Mouse (Mus musculus) left cerebral cortex, postnatal 36 days (tissue): ENCODE measurements around the gene Arhgef19. TPM values are rescaled to one million over a fixed set of nuclear protein-coding genes. Genes with fewer than 3 reads are reported as not detected.

Source experiments
- DNase-seq, 2 experiments: peaks; one replicate each; pipeline ENCODE4 v3.0.0; 2021 to 2022; ENCODE audit warnings: low spot score in 2 of 2, mixed read lengths in 1 of 2
- intact Hi-C: fragments of 180-260 bp; cut with DNase I; formaldehyde crosslinking; loops from one replicate; pipeline ENCODE4 v1.15.1; 2025
- total RNA-seq, 2 experiments: library from RNA; stranded (reverse); gene quantifications; 2 replicates each; pipeline ENCODE4 v1.2.3; 2021

The Arhgef19 gene
- total RNA-seq, 2 experiments from 2014 or later: 14.6 to 15.3 TPM

DNA sequence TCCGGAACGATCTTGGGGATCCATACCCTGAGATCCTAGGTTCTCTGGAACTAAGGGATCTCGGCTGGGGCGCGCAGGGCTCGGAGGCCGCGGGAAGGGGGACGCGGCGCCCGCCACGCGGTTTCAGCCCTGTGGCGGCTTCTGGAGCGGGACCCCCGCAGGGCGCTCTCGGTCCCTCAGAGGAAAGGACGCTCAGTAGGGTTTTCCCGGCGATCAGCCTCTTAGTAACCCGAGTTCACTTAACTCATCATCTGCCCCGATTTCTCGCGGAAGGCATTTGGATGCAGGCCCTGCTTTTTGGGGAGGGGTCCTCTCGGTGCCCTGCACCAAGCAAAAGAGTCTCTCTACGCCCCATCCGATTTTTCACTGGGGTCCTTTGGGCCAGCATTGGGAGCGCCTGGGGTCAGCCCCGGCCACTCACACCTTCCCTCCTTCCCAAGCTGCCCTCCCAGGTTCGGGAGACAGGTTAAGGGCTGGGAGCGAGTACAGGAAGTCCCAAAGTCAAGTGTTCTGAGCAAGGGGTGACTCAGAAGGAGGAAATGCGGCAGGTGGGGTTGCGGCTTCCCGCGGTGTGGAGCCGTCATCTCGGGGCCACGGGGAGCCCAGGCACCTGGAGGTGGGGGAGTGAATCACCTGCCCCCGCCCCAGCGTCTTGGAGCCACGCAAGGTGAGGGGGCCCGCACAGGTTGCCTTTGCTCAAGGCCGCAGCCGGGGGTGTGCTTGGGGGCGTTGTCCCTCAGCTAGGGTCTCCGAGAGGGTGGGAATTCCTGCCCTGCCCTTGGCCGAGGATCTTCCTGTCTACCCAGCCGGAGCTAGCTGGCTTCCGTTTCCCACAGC is 62.5 kb downstream of the Arhgef19 start:
- intact Hi-C loops: no loop called here
- DNase-seq: no peak

GRCm38 (mm10) chr4:141302428-141303401 is 63.4 kb downstream of the Arhgef19 start:
- intact Hi-C loops: no loop called here

GRCm38 (mm10) chr4:141303402-141304222 is 64.3 kb downstream of the Arhgef19 start:
- DNase-seq: no peak
- intact Hi-C loops: no loop called here

More at GRCm38 (mm10) chr4:141302428-141303401, 63.4 kb downstream of the Arhgef19 start:
- DNase-seq: no peak

GRCm38 (mm10) chr4:141304223-141304611 is 64.9 kb downstream of the Arhgef19 start:
- intact Hi-C loops: no loop called here
- no peak for DNase-seq

- DNase-seq: no peak
- intact Hi-C loops: no loop called here
Observed at GRCm38 (mm10) chr4:141306057-141306456, 66.8 kb downstream of the Arhgef19 start.

Other genes starting within 250 kb of the Arhgef19 start
- gene Mfap2, start 229.1 kb upstream of the Arhgef19 start, total RNA-seq: 1 to 10 TPM; 3.9 to 5.9 TPM
- gene Crocc, start 178.9 kb upstream of the Arhgef19 start, total RNA-seq: 10 to 100 TPM; 40.3 to 73.7 TPM
- gene Necap2, start 161.1 kb upstream of the Arhgef19 start, total RNA-seq: 10 to 100 TPM; 38.2 to 42.4 TPM
- under 1 TPM; 0.43 to 0.79 TPM for gene Spata21, start 151.2 kb upstream of the Arhgef19 start, total RNA-seq
- gene Szrd1, start 99.7 kb upstream of the Arhgef19 start, total RNA-seq: 10 to 100 TPM; 48.2 to 48.8 TPM
- gene Fbxo42, start 91.6 kb upstream of the Arhgef19 start, total RNA-seq: 10 to 100 TPM; 30.5 to 31.6 TPM
- 1 to 10 TPM; 3.2 to 3.3 TPM for gene Rsg1, start 25.5 kb upstream of the Arhgef19 start, total RNA-seq
- gene Epha2, start 61.7 kb downstream of the Arhgef19 start, total RNA-seq: 1 to 10 TPM; 1.4 to 1.5 TPM
- gene Fam131c, start 128.7 kb downstream of the Arhgef19 start, total RNA-seq: 1 to 10 TPM; 3.1 TPM
- gene Clcnka, start 159.2 kb downstream of the Arhgef19 start, total RNA-seq: not detected
- under 1 TPM in 1 of 2 experiments, not detected in 1; 0.84 TPM for gene Clcnkb, start 176.5 kb downstream of the Arhgef19 start, total RNA-seq
- gene Hspb7, start 181.3 kb downstream of the Arhgef19 start, total RNA-seq: under 1 TPM; 0.18 to 0.47 TPM
- 1 to 10 TPM; 4.2 to 5.2 TPM for gene Srarp, start 196.6 kb downstream of the Arhgef19 start, total RNA-seq
- 10 to 100 TPM; 41.1 to 42.4 TPM for gene Zbtb17, start 205.2 kb downstream of the Arhgef19 start, total RNA-seq